Mouse (Mus musculus) myocyte (in vitro differentiated cells): ENCODE measurements around the gene Aldh1a7.

Source experiments
- E2F4 ChIP-seq: IDR thresholded peaks from one replicate; pipeline ENCODE4 v1.6.1; 2011; ENCODE audit warnings: mild to moderate bottlenecking, control low read depth, moderate library complexity; ENCODE audit not compliant: insufficient read depth
- MYOD1 ChIP-seq, 3 experiments: IDR thresholded peaks; one replicate each; pipeline ENCODE4 v1.6.1; 2011; ENCODE audit warnings: control low read depth in 2 of 3, low read depth in 2 of 3, mild to moderate bottlenecking in 2 of 3, moderate library complexity in 1 of 3; ENCODE audit not compliant: insufficient read length in 2 of 3, control insufficient read depth in 1 of 3
- MYOG ChIP-seq, 3 experiments: IDR thresholded peaks; one replicate each; pipeline ENCODE4 v1.6.1; 2011; ENCODE audit warnings: control low read depth in 2 of 3, low read depth in 2 of 3, mild to moderate bottlenecking in 2 of 3; ENCODE audit not compliant: insufficient read length in 2 of 3, control insufficient read depth in 1 of 3, insufficient read depth in 1 of 3

GRCm38 (mm10) chr19:20677697-20678355 lies 49.5 kb downstream of the Aldh1a7 start:
- TF ChIP-seq MYOG (IDR thresholded peaks at IDR 0.05; ENCODE audit: control insufficient read depth in 1 of 3, insufficient read depth in 1 of 3, insufficient read length in 2 of 3, low read depth in 2 of 3) (no peak), MYOD1 (IDR thresholded peaks at IDR 0.05; ENCODE audit: control insufficient read depth in 1 of 3, insufficient read length in 2 of 3, low read depth in 2 of 3) (no peak), E2F4 (no peak)
